Mouse (Mus musculus) hindbrain, embryonic 10.5 days (tissue): ENCODE data around the gene Atp6ap1. TPM values are rescaled to one million over a fixed set of nuclear protein-coding genes. Genes with fewer than 3 reads are reported as not detected.
A peak's percentile ranks its signal among the peaks of the same experiment; 100 is the strongest.

Experiments used
- DNase-seq: peaks from one replicate; pipeline ENCODE4 v3.0.0-alpha.2; 2017; ENCODE audit warnings: low spot score
- H3K27ac ChIP-seq: fragments of 300-500 bp; sonication (generic); 2 replicates; pipeline ENCODE4 v1.5.1; 2016; ENCODE audit warnings: mild to moderate bottlenecking, moderate library complexity
- H3K27me3 ChIP-seq: fragments of 300-500 bp; sonication (generic); 2 replicates; pipeline ENCODE4 v1.6.1; 2016; ENCODE audit warnings: mild to moderate bottlenecking; ENCODE audit not compliant: poor library complexity, insufficient read depth, severe bottlenecking
- H3K36me3 ChIP-seq: fragments of 300-500 bp; sonication (generic); 2 replicates; pipeline ENCODE4 v1.6.1; 2016; ENCODE audit warnings: mild to moderate bottlenecking, moderate library complexity
- H3K4me1 ChIP-seq: fragments of 300-500 bp; sonication (generic); replicated peaks from 2 replicates; pipeline ENCODE4 v1.6.1; 2016; ENCODE audit warnings: mild to moderate bottlenecking
- H3K4me3 ChIP-seq: fragments of 300-500 bp; sonication (generic); 2 replicates; pipeline ENCODE4 v1.5.1; 2016; ENCODE audit warnings: mild to moderate bottlenecking, moderate library complexity
- H3K9me3 ChIP-seq: fragments of 300-500 bp; sonication (generic); 2 replicates; pipeline ENCODE4 v1.6.1; 2016; ENCODE audit warnings: mild to moderate bottlenecking, moderate library complexity
- WGBS: fragments of 180-500 bp; shearing (Covaris S2); methylation state at CpG from one replicate; pipeline ENCODE4 v1.1.7; 2016; 5-methylcytosine and 5-hydroxymethylcytosine counted together
- polyA plus RNA-seq: library from polyadenylated mRNA; unstranded; fragments of >200 nt; fragmentation: Nextera tagmentation; extraction: Ambion mirVana; gene quantifications from 2 replicates; pipeline ENCODE4 v1.2.1, GENCODE M21; 2016

The Atp6ap1 gene
- polyA plus RNA-seq, 1 experiment from 2014 or later = 112 TPM

- H3K27ac ChIP-seq = peak overlapping the region; percentile 95
- H3K27me3 ChIP-seq = no peaks in the 10 kb centered on the region
- no peaks in the 10 kb centered on the region; the same call in 1 of the 2 replicates for H3K9me3 ChIP-seq
- peaks cover 23% of the 10 kb centered on the region for H3K36me3 ChIP-seq
- DNase-seq = no peak
- peaks cover 22% of the 10 kb centered on the region for H3K4me1 ChIP-seq
- peak overlapping the region; percentile 62 for H3K4me3 ChIP-seq
- 27% methylated on average over 10 of the region's 10 CpGs for WGBS
These were observed 32.3 kb downstream of the Atp6ap1 start for GRCm38 (mm10) chrX:74329215-74329671.

- Histone ChIP-seq H3K4me1 (peaks cover 22% of the 10 kb centered on the region), H3K27me3 (no peaks in the 10 kb centered on the region), H3K27ac (peak overlapping the region; percentile 95), H3K4me3 (peak overlapping the region; percentile 62), H3K36me3 (peaks cover 34% of the 10 kb centered on the region), H3K9me3 (no peaks in the 10 kb centered on the region; the same call in 1 of the 2 replicates)
- no peak for DNase-seq
- WGBS = 48% methylated on average over 2 of the region's 2 CpGs
These were observed 33.5 kb downstream of the Atp6ap1 start for GRCm38 (mm10) chrX:74330166-74330930.

GRCm38 (mm10) chrX:74352645-74353466, 56.0 kb downstream of the Atp6ap1 start:
- H3K4me1 ChIP-seq = peaks cover 5% of the 10 kb centered on the region
- H3K27ac ChIP-seq = peak overlapping the region; percentile 84
- peak overlapping the region; percentile 56 for H3K4me3 ChIP-seq
- DNase-seq = no peak
- no peaks in the 10 kb centered on the region for H3K27me3 ChIP-seq
- no peaks in the 10 kb centered on the region for H3K9me3 ChIP-seq
- WGBS = 31% methylated on average over 13 of the region's 13 CpGs
- no peaks in the 10 kb centered on the region for H3K36me3 ChIP-seq

GRCm38 (mm10) chrX:74353467-74353770, 56.5 kb downstream of the Atp6ap1 start, which contains the start of gene Lage3:
Gene Lage3, minus strand, starts transcription at chrX:74353618.
- Histone ChIP-seq H3K4me3 (peak within 1 kb of the TSS; percentile 56), H3K36me3 (no peaks in the 10 kb centered on the region), H3K9me3 (no peaks in the 10 kb centered on the region), H3K27ac (peak within 1 kb of the TSS; percentile 84), H3K4me1 (peaks cover 5% of the 10 kb centered on the region), H3K27me3 (no peaks in the 10 kb centered on the region)
- DNase-seq = peak; percentile 68
- WGBS = 23% methylated on average over 18 of the region's 22 CpGs

Other genes starting within 250 kb of the Atp6ap1 start
- gene Opn1mw, start 169.6 kb upstream of the Atp6ap1 start, polyA plus RNA-seq = not detected in 2 replicates
- gene Mecp2, start 161.7 kb upstream of the Atp6ap1 start, polyA plus RNA-seq = 15.3 and 15.4 TPM in 2 replicates
- not detected in 2 replicates for gene Tex28, start 129.3 kb upstream of the Atp6ap1 start, polyA plus RNA-seq
- gene Tktl1, start 119.8 kb upstream of the Atp6ap1 start, polyA plus RNA-seq = not detected in 2 replicates
- gene Flna, start 47.3 kb upstream of the Atp6ap1 start, polyA plus RNA-seq = 215 and 271 TPM in 2 replicates
- gene Emd, start 42.4 kb upstream of the Atp6ap1 start, polyA plus RNA-seq = 23.5 and 24.4 TPM in 2 replicates
- gene Rpl10, start 26.3 kb upstream of the Atp6ap1 start, polyA plus RNA-seq = 697 and 756 TPM in 2 replicates
- gene Taz, start 15.2 kb upstream of the Atp6ap1 start, polyA plus RNA-seq = 70.6 and 76.1 TPM in 2 replicates
- 3.6 and 5.2 TPM in 2 replicates for gene Dnase1l1, start 14.8 kb upstream of the Atp6ap1 start, polyA plus RNA-seq
- 331 and 436 TPM in 2 replicates for gene Gdi1, start 7.9 kb downstream of the Atp6ap1 start, polyA plus RNA-seq
- gene Fam50a, start 15.9 kb downstream of the Atp6ap1 start, polyA plus RNA-seq = 66.4 and 67.8 TPM in 2 replicates
- gene Plxna3, start 32.0 kb downstream of the Atp6ap1 start, polyA plus RNA-seq = 21.2 and 26.6 TPM in 2 replicates
- gene Lage3, start 56.5 kb downstream of the Atp6ap1 start, polyA plus RNA-seq = 113 and 120 TPM in 2 replicates
- 66.2 and 68.1 TPM in 2 replicates for gene Ubl4a, start 76.1 kb downstream of the Atp6ap1 start, polyA plus RNA-seq
- gene Slc10a3, start 76.3 kb downstream of the Atp6ap1 start, polyA plus RNA-seq = 9.3 and 10.8 TPM in 2 replicates
- 27.3 and 30.8 TPM in 2 replicates for gene Fam3a, start 96.2 kb downstream of the Atp6ap1 start, polyA plus RNA-seq
- 17.0 and 20.1 TPM in 2 replicates for gene Ikbkg, start 96.2 kb downstream of the Atp6ap1 start, polyA plus RNA-seq
- gene G6pdx, start 132.1 kb downstream of the Atp6ap1 start, polyA plus RNA-seq = 53.9 and 56.4 TPM in 2 replicates
- gene Gm6880, start 184.3 kb downstream of the Atp6ap1 start, polyA plus RNA-seq = not detected in 2 replicates